Mouse (Mus musculus) MEL (cell line): ENCODE results near the gene Tbc1d16.

ENCODE experiments used
- CTCF ChIP-seq, 3 experiments: IDR thresholded peaks in 2 of 3; conservative IDR thresholded peaks in 1 of 3; 2 replicates each; pipeline ENCODE4 v1.5.1; 2011 to 2012; ENCODE audit warnings: low read length in 3 of 3, low read depth in 2 of 3, mild to moderate bottlenecking in 2 of 3, improper control_type of control experiment in 1 of 3, inconsistent platforms in 1 of 3, mixed read lengths in 1 of 3, moderate library complexity in 1 of 3; ENCODE audit not compliant: control insufficient read depth in 1 of 3, insufficient read depth in 1 of 3, poor library complexity in 1 of 3, severe bottlenecking in 1 of 3
- ELF1 ChIP-seq: IDR thresholded peaks from 2 replicates; pipeline ENCODE4 v1.6.1; 2014; ENCODE audit warnings: low read depth, mild to moderate bottlenecking, inconsistent platforms, low read length, improper control_type of control experiment, moderate library complexity
- EP300 ChIP-seq, 2 experiments: IDR thresholded peaks; 2 replicates each; pipeline ENCODE4 v1.6.1; 2011; ENCODE audit warnings: improper control_type of control experiment in 2 of 2, low read length in 2 of 2, low read depth in 1 of 2, mild to moderate bottlenecking in 1 of 2
- ETS1 ChIP-seq: IDR thresholded peaks from 2 replicates; pipeline ENCODE4 v1.6.1; 2012; ENCODE audit warnings: low read depth, mild to moderate bottlenecking, inconsistent platforms, low read length, improper control_type of control experiment, moderate library complexity
- MAX ChIP-seq: IDR thresholded peaks from 2 replicates; pipeline ENCODE4 v1.6.1; 2011; ENCODE audit warnings: low read length, improper control_type of control experiment
- MAZ ChIP-seq: IDR thresholded peaks from 2 replicates; pipeline ENCODE4 v1.6.1; 2012; ENCODE audit warnings: low read depth, mild to moderate bottlenecking, inconsistent platforms, low read length, improper control_type of control experiment
- MEF2A ChIP-seq: IDR thresholded peaks from 2 replicates; pipeline ENCODE4 v1.6.1; 2014; ENCODE audit warnings: low read depth, mild to moderate bottlenecking, inconsistent platforms, low read length, improper control_type of control experiment; ENCODE audit not compliant: poor library complexity, insufficient replicate concordance, severe bottlenecking; ENCODE audit errors: extremely low read depth
- POLR2A ChIP-seq, 2 experiments: IDR thresholded peaks; 2 replicates each; pipeline ENCODE4 v1.6.1; 2011 to 2012; ENCODE audit warnings: low read length in 2 of 2, mild to moderate bottlenecking in 2 of 2, control low read depth in 1 of 2, improper control_type of control experiment in 1 of 2, low read depth in 1 of 2, moderate library complexity in 1 of 2; ENCODE audit not compliant: control insufficient read depth in 1 of 2, insufficient read depth in 1 of 2, poor library complexity in 1 of 2
- SMC3 ChIP-seq: IDR thresholded peaks from 2 replicates; pipeline ENCODE4 v1.6.1; 2011; ENCODE audit warnings: low read depth, low read length, improper control_type of control experiment
- TAL1 ChIP-seq: IDR thresholded peaks from 2 replicates; pipeline ENCODE4 v1.6.1; 2012; ENCODE audit warnings: mild to moderate bottlenecking, inconsistent platforms, low read length, moderate library complexity, mixed read lengths

DNA sequence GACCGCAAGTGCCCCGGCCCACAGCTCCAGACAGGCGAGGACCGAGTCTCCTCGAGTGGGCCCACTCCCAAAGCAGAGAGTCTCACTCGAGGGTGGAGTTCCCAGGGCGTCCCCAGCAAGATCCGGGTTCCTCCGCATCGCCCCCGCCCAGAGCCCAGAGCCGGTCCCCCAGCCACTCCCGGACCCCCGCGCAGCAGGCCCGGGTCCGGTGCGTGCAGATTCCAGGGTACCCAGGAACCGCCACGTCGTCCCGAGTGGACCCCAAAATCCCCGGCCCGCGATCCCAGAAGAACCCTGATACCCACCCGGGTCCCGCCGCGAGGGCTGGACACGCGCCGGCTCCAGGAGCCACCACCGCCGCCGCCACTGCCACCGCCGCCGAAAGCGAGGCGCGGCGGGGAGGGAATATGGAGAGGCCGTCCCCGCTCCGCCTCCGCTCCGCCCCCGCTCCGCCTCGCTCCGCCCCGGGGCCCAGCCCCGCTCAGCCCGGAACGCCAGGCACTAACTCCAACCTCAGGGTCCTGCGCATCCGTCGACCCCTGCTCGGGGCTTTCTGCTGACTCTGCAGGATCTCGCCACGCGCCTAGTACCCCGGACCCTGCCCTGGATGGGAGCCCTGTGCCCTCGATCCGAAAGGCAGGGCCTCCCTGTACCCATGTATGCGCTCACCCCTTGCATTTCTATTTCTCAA lies at the start of gene Tbc1d16, which contains the start of gene Ccdc40:
- no peak for TF ChIP-seq SMC3
- no peak for TF ChIP-seq MAX
- no peak for TF ChIP-seq CTCF (IDR thresholded peaks at IDR 0.05 in 2 of 3, conservative IDR thresholded peaks at IDR 0.05 in 1 of 3; ENCODE audit: control insufficient read depth in 1 of 3, insufficient read depth in 1 of 3, low read depth in 2 of 3, low read length in 3 of 3, poor library complexity in 1 of 3, severe bottlenecking in 1 of 3)
- no peak for TF ChIP-seq ETS1
- peak; percentile 55; the same call in 1 of the 2 replicates for TF ChIP-seq MAZ
- peak; percentile 62 to 80; a peak in 2 of 4 replicates for TF ChIP-seq POLR2A (IDR thresholded peaks at IDR 0.05; ENCODE audit: control insufficient read depth in 1 of 2, insufficient read depth in 1 of 2, low read depth in 1 of 2, low read length in 2 of 2, poor library complexity in 1 of 2)
- no peak; the same call in 1 of the 2 replicates for TF ChIP-seq ELF1
- TF ChIP-seq EP300 (IDR thresholded peaks at IDR 0.05; ENCODE audit: low read depth in 1 of 2, low read length in 2 of 2), result no peak
- TF ChIP-seq MEF2A, result no peak
- TF ChIP-seq TAL1, result no peak
